Comparison of ENCODE assay signal across 8 mouse cellular contexts in genomic region chr6:124919695-124920317, GRCm38 (mm10). TPM values are rescaled to one million over a fixed set of nuclear protein-coding genes. Genes with fewer than 3 reads are reported as not detected.
A peak's percentile ranks its signal among the peaks of the same experiment; 100 is the strongest.
DNase-seq lines count a peak whose midpoint lies in the region; ATAC-seq and TF ChIP-seq lines count a peak whose summit lies in the region.

Gene Ptms, minus strand, starts transcription at chr6:124920103.

- no peaks in the 10 kb centered on the region; the same call in 1 of the 2 replicates for H3K36me3 ChIP-seq in heart, embryonic 11.5 days (ENCODE audit: control insufficient read depth, insufficient read depth, low read length)
- H3K36me3 ChIP-seq in kidney, embryonic 15.5 days: peaks cover 3% of the 10 kb centered on the region
- H3K36me3 ChIP-seq in limb, embryonic 15.5 days: peaks cover 6% of the 10 kb centered on the region
- no peaks in the 10 kb centered on the region for H3K36me3 ChIP-seq in midbrain, postnatal 0 days (ENCODE audit: insufficient read depth, low read length)
- no peaks in the 10 kb centered on the region for H3K36me3 ChIP-seq in stomach, embryonic 16.5 days (ENCODE audit: control insufficient read depth, insufficient read depth, low read length)

- peak within 1 kb of the TSS; percentile 56 for H3K9ac ChIP-seq in heart, embryonic 11.5 days (ENCODE audit: low read depth, low read length)
- peak within 1 kb of the TSS; percentile 33; the same call in 1 of the 2 replicates for H3K9ac ChIP-seq in kidney, embryonic 15.5 days
- no peak within 1 kb of the TSS for H3K9ac ChIP-seq in limb, embryonic 15.5 days
- peak within 1 kb of the TSS; percentile 97 for H3K9ac ChIP-seq in midbrain, postnatal 0 days (replicated peaks; ENCODE audit: low read length, poor library complexity, severe bottlenecking)
- H3K9ac ChIP-seq in stomach, embryonic 16.5 days (ENCODE audit: low read length): peak within 1 kb of the TSS; percentile 100

- peak; percentile 95 for DNase-seq in 416B (ENCODE audit: low read depth)
- peak; percentile 60 to 80 for DNase-seq in adrenal gland, postnatal 4 days (ENCODE audit: low spot score in 2 of 2)
- DNase-seq in midbrain, postnatal 0 days (ENCODE audit: low spot score): peak; percentile 98

- peak; percentile 21; the same call in 1 of the 2 replicates for TF ChIP-seq CTCF in midbrain, postnatal 0 days (IDR thresholded peaks at IDR 0.05)

- H3K27me3 ChIP-seq in heart, embryonic 11.5 days (ENCODE audit: control insufficient read depth, insufficient read depth, low read length): no peaks in the 10 kb centered on the region
- no peaks in the 10 kb centered on the region for H3K27me3 ChIP-seq in kidney, embryonic 15.5 days
- no peaks in the 10 kb centered on the region for H3K27me3 ChIP-seq in limb, embryonic 15.5 days
- no peaks in the 10 kb centered on the region for H3K27me3 ChIP-seq in midbrain, postnatal 0 days (ENCODE audit: insufficient read depth, low read length)
- H3K27me3 ChIP-seq in stomach, embryonic 16.5 days (ENCODE audit: control insufficient read depth, insufficient read depth, low read length): no peaks in the 10 kb centered on the region

- H3K4me1 ChIP-seq in heart, embryonic 11.5 days (ENCODE audit: control insufficient read depth, insufficient read depth, low read length): peaks cover 39% of the 10 kb centered on the region
- H3K4me1 ChIP-seq in kidney, embryonic 15.5 days: peaks cover 57% of the 10 kb centered on the region
- H3K4me1 ChIP-seq in limb, embryonic 15.5 days: peaks cover 50% of the 10 kb centered on the region
- H3K4me1 ChIP-seq in midbrain, postnatal 0 days (ENCODE audit: insufficient read depth, low read length): peaks cover 10% of the 10 kb centered on the region
- peaks cover 44% of the 10 kb centered on the region for H3K4me1 ChIP-seq in stomach, embryonic 16.5 days (ENCODE audit: control insufficient read depth, insufficient read depth, low read length)

- ATAC-seq in erythroblast, adult 5-6 weeks (replicated peaks; ENCODE audit: low FRiP score, poor library complexity, severe bottlenecking): no peak
- peak; percentile 80 for ATAC-seq in heart, embryonic 11.5 days (replicated peaks; ENCODE audit: insufficient number of reproducible peaks, low FRiP score, low TSS enrichment)
- ATAC-seq in kidney, embryonic 15.5 days (replicated peaks; ENCODE audit: low FRiP score): peak; percentile 86
- ATAC-seq in limb, embryonic 15.5 days (ENCODE audit: insufficient number of reproducible peaks, low FRiP score, low TSS enrichment, low read depth): peak; percentile 89
- peak; percentile 83 for ATAC-seq in midbrain, postnatal 0 days (ENCODE audit: low FRiP score)
- ATAC-seq in stomach, embryonic 16.5 days (ENCODE audit: insufficient read depth, low FRiP score): peak; percentile 87

- no peaks in the 10 kb centered on the region for H3K9me3 ChIP-seq in heart, embryonic 11.5 days (replicated peaks; ENCODE audit: control insufficient read depth, low read length)
- H3K9me3 ChIP-seq in kidney, embryonic 15.5 days (replicated peaks): no peaks in the 10 kb centered on the region
- H3K9me3 ChIP-seq in limb, embryonic 15.5 days: no peaks in the 10 kb centered on the region
- no peaks in the 10 kb centered on the region for H3K9me3 ChIP-seq in midbrain, postnatal 0 days (ENCODE audit: low read length)
- no peaks in the 10 kb centered on the region for H3K9me3 ChIP-seq in stomach, embryonic 16.5 days (replicated peaks; ENCODE audit: control insufficient read depth, low read length)

- peak within 1 kb of the TSS; percentile 30 for H3K4me3 ChIP-seq in heart, embryonic 11.5 days (ENCODE audit: low read depth, low read length)
- peak within 1 kb of the TSS; percentile 96 for H3K4me3 ChIP-seq in kidney, embryonic 15.5 days (replicated peaks)
- peak within 1 kb of the TSS; percentile 37 for H3K4me3 ChIP-seq in limb, embryonic 15.5 days
- H3K4me3 ChIP-seq in midbrain, postnatal 0 days (ENCODE audit: low read depth, low read length): peak within 1 kb of the TSS; percentile 68
- peak within 1 kb of the TSS; percentile 89 for H3K4me3 ChIP-seq in stomach, embryonic 16.5 days (replicated peaks; ENCODE audit: low read length)

- H3K27ac ChIP-seq in heart, embryonic 11.5 days (ENCODE audit: low read depth, low read length): peak within 1 kb of the TSS; percentile 99
- peak within 1 kb of the TSS; percentile 100 for H3K27ac ChIP-seq in kidney, embryonic 15.5 days
- peak within 1 kb of the TSS; percentile 100 for H3K27ac ChIP-seq in limb, embryonic 15.5 days
- H3K27ac ChIP-seq in midbrain, postnatal 0 days (ENCODE audit: low read depth, low read length): peak within 1 kb of the TSS; percentile 100
- H3K27ac ChIP-seq in stomach, embryonic 16.5 days (ENCODE audit: low read length): peak within 1 kb of the TSS; percentile 100

- H3K4me2 ChIP-seq in heart, embryonic 11.5 days: peak within 1 kb of the TSS; percentile 90
- peak within 1 kb of the TSS; percentile 91 for H3K4me2 ChIP-seq in kidney, embryonic 15.5 days
- H3K4me2 ChIP-seq in limb, embryonic 15.5 days: peak within 1 kb of the TSS; percentile 90
- peak within 1 kb of the TSS; percentile 99 for H3K4me2 ChIP-seq in midbrain, postnatal 0 days (ENCODE audit: low read depth, low read length, poor library complexity, severe bottlenecking)
- H3K4me2 ChIP-seq in stomach, embryonic 16.5 days (ENCODE audit: low read depth, low read length): peak within 1 kb of the TSS; percentile 75

- 2% methylated on average over 13 of the region's 13 CpGs for WGBS in heart, embryonic 11.5 days (ENCODE audit: insufficient replicate concordance)
- under 1% methylated on average over 13 of the region's 13 CpGs for WGBS in kidney, embryonic 15.5 days
- WGBS in limb, embryonic 15.5 days: 2% methylated on average over 13 of the region's 13 CpGs
- 1% methylated on average over 13 of the region's 13 CpGs for WGBS in midbrain, postnatal 0 days
- WGBS in stomach, embryonic 16.5 days: 3% methylated on average over 13 of the region's 13 CpGs

RNA-seq across cellular contexts. Expression of gene Ptms, which starts in this region (rescaled TPM):
- total RNA-seq in adrenal gland, postnatal 4 days (2021): 100 to 1,000 TPM; 692 to 728 TPM
- total RNA-seq in erythroblast, adult 5-6 weeks (2015; ENCODE audit: low replicate concordance): 26.1 and 31.3 TPM in 2 replicates
- 12.0 and 21.8 TPM in 2 replicates for total RNA-seq in erythroblast, adult 5-6 weeks (2017; ENCODE audit: low replicate concordance)
- 138 and 158 TPM in 2 replicates for polyA plus RNA-seq in heart, embryonic 11.5 days (2014; fragmentation: Nextera tagmentation; extraction: Ambion mirVana)
- 320 TPM in 2 replicates for polyA plus RNA-seq in kidney, embryonic 15.5 days (2015; fragmentation: Nextera tagmentation; extraction: Ambion mirVana)
- polyA plus RNA-seq in limb, embryonic 15.5 days (2015; fragmentation: Nextera tagmentation; extraction: Ambion mirVana): 241 and 331 TPM in 2 replicates
- 814 and 944 TPM in 2 replicates for total RNA-seq in midbrain, postnatal 0 days (2014; rRNA removed)
- polyA plus RNA-seq in midbrain, postnatal 0 days (2015; fragmentation: Nextera tagmentation; extraction: Ambion mirVana): 810 TPM in 2 replicates
- polyA plus RNA-seq in stomach, embryonic 16.5 days (2015; fragmentation: Nextera tagmentation; extraction: Ambion mirVana): 177 and 180 TPM in 2 replicates

Comparison
In these comparisons a context has a peak if more than half of its experiments do, and no peak if none do; other contexts are left out.
1. RNA of gene Ptms (total RNA-seq): 814 to 944 TPM in midbrain, postnatal 0 days and 692 to 728 TPM in adrenal gland, postnatal 4 days; 12.0 to 31.3 TPM in erythroblast, adult 5-6 weeks; every median in the first group is over 10 times any median in the second.
2. H3K4me3 ChIP-seq: peak in every context shown above with its lines; median percentile 96 in kidney, embryonic 15.5 days; 89 in stomach, embryonic 16.5 days; 68 in midbrain, postnatal 0 days; 37 in limb, embryonic 15.5 days; 30 in heart, embryonic 11.5 days.
3. Peak in every context shown above with its lines, with median percentiles within 50 percentile points of each other: DNase-seq, H3K27ac ChIP-seq and H3K4me2 ChIP-seq.